Mouse (Mus musculus): ENCODE data around the gene P4hb.

- no peak for TF ChIP-seq CTCF (IDR thresholded peaks at IDR 0.05; ENCODE audit: control insufficient read depth, insufficient read depth, insufficient read length)
- TF ChIP-seq MAX (IDR thresholded peaks at IDR 0.05): no peak
- no peak for TF ChIP-seq USF1 (IDR thresholded peaks at IDR 0.05; ENCODE audit: low read depth)
- no peak for TF ChIP-seq CEBPB (IDR thresholded peaks at IDR 0.05; ENCODE audit: low read depth)
- TF ChIP-seq MYOD1 (IDR thresholded peaks at IDR 0.05; ENCODE audit: control insufficient read depth, insufficient read length, low read depth): no peak
- no peak for TF ChIP-seq MYOG (IDR thresholded peaks at IDR 0.05; ENCODE audit: control insufficient read depth, extremely low read depth, insufficient read length)
These were observed 50.5 kb downstream of the P4hb start for GRCm38 (mm10) chr11:120522581-120522980.

Measured in C2C12 (cell line).